Mouse (Mus musculus): Measurements from ENCODE around the gene Akap14. TPM values are rescaled to one million over a fixed set of nuclear protein-coding genes. Genes with fewer than 3 reads are reported as not detected.

The Akap14 gene
- polyA plus RNA-seq, 1 experiment from 2014 or later: 0.10 TPM

DNA sequence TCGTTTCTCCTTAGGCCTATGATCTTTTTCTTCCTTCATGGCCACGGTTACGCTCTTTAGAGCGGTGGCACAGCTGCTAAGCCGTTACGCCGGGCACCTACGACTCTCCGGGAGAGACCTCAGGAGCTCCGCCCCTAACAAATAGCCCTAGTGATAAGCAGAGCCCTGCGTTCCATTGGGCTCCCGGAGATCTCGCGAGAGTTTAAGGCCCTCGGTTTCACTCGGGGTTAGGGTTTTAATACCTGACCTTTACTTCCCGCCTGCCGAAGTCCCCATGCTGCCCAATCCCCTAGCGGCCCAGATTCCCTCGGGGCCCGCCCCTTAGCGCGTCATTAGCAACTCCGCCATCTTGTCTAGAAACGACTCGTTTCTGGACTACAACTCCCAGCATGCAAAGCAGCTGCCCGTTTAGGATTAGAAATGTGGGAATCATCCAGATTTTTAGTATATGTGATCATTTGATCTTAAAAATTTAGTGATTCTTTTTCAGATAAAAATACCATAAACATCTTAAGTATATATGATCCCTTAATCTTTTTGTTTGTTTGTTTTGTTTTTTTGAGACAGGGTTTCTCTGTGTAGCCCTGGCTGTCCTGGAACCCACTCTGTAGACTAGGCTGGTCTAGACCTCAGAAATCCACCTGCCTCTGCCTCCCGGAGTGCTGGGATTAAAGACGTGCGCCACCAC is 58.3 kb downstream of the Akap14 start, which contains the start of gene Upf3b:
Gene Upf3b (minus strand): TSS at position 130 of the 688 bp plus-strand sequence.
- peak; percentile 100 for ATAC-seq
- no peak for TF ChIP-seq CTCF (IDR thresholded peaks at IDR 0.05; ENCODE audit: low read depth)
- H3K9ac ChIP-seq (ENCODE audit: low read depth, low read length): peak within 1 kb of the TSS; percentile 45; the same call in 1 of the 2 replicates
- peak within 1 kb of the TSS; percentile 69 for H3K4me2 ChIP-seq (replicated peaks; ENCODE audit: low read depth)
- no peaks in the 10 kb centered on the region for H3K27me3 ChIP-seq (replicated peaks; ENCODE audit: control insufficient read depth, insufficient read depth, low read length)
- H3K27ac ChIP-seq (ENCODE audit: low read depth, low read length): peak within 1 kb of the TSS; percentile 77
- WGBS: 20% methylated on average over 30 of the region's 30 CpGs
- H3K9me3 ChIP-seq (ENCODE audit: control insufficient read depth): no peaks in the 10 kb centered on the region
- H3K36me3 ChIP-seq (ENCODE audit: control insufficient read depth, insufficient read depth): no peaks in the 10 kb centered on the region
- H3K4me3 ChIP-seq (ENCODE audit: low read depth, low read length): peak within 1 kb of the TSS; percentile 50
- no peaks in the 10 kb centered on the region for H3K4me1 ChIP-seq (replicated peaks; ENCODE audit: control insufficient read depth, insufficient read depth, low read length)

- Histone ChIP-seq H3K9me3 (ENCODE audit: control insufficient read depth) (no peaks in the 10 kb centered on the region), H3K27me3 (replicated peaks; ENCODE audit: control insufficient read depth, insufficient read depth, low read length) (no peaks in the 10 kb centered on the region), H3K9ac (ENCODE audit: low read depth, low read length) (peak overlapping the region; percentile 45; the same call in 1 of the 2 replicates), H3K4me1 (replicated peaks; ENCODE audit: control insufficient read depth, insufficient read depth, low read length) (no peaks in the 10 kb centered on the region), H3K4me2 (replicated peaks; ENCODE audit: low read depth) (peak overlapping the region; percentile 69), H3K36me3 (ENCODE audit: control insufficient read depth, insufficient read depth) (no peaks in the 10 kb centered on the region), H3K27ac (ENCODE audit: low read depth, low read length) (peak overlapping the region; percentile 77), H3K4me3 (ENCODE audit: low read depth, low read length) (peak overlapping the region; percentile 50)
- ATAC-seq: peak; percentile 78
- WGBS: 19% methylated on average over 27 of the region's 27 CpGs
- no peak for TF ChIP-seq CTCF (IDR thresholded peaks at IDR 0.05; ENCODE audit: low read depth)
These were observed 59.0 kb downstream of the Akap14 start for GRCm38 (mm10) chrX:37109526-37110192.

- H3K9ac ChIP-seq (ENCODE audit: low read depth, low read length): no peak overlapping the region
- no peaks in the 10 kb centered on the region for H3K9me3 ChIP-seq (ENCODE audit: control insufficient read depth)
- H3K27ac ChIP-seq (ENCODE audit: low read depth, low read length): no peak overlapping the region
- peaks cover 7% of the 10 kb centered on the region; the same call in 1 of the 2 replicates for H3K36me3 ChIP-seq (ENCODE audit: control insufficient read depth, insufficient read depth)
- ATAC-seq: no peak
- no peak overlapping the region for H3K4me2 ChIP-seq (replicated peaks; ENCODE audit: low read depth)
- peak; percentile 44 for TF ChIP-seq CTCF (IDR thresholded peaks at IDR 0.05; ENCODE audit: low read depth)
- no peaks in the 10 kb centered on the region for H3K4me1 ChIP-seq (replicated peaks; ENCODE audit: control insufficient read depth, insufficient read depth, low read length)
- WGBS: 70% methylated on average over 2 of the region's 2 CpGs
- no peaks in the 10 kb centered on the region for H3K27me3 ChIP-seq (replicated peaks; ENCODE audit: control insufficient read depth, insufficient read depth, low read length)
- no peak overlapping the region for H3K4me3 ChIP-seq (ENCODE audit: low read depth, low read length)
These were observed 64.8 kb downstream of the Akap14 start for GRCm38 (mm10) chrX:37103826-37104225.

Other genes starting within 250 kb of the Akap14 start
- gene Sept6, start 177.0 kb downstream of the Akap14 start, polyA plus RNA-seq (2015; fragmentation: Nextera tagmentation; extraction: Ambion mirVana): 5.7 and 6.6 TPM in 2 replicates
- gene Sowahd, start 120.0 kb downstream of the Akap14 start, polyA plus RNA-seq (2015; fragmentation: Nextera tagmentation; extraction: Ambion mirVana): not detected in 2 replicates
- gene Rpl39, start 83.4 kb downstream of the Akap14 start, polyA plus RNA-seq (2015; fragmentation: Nextera tagmentation; extraction: Ambion mirVana): 425 and 450 TPM in 2 replicates
- gene Upf3b, start 58.5 kb downstream of the Akap14 start, polyA plus RNA-seq (2015; fragmentation: Nextera tagmentation; extraction: Ambion mirVana): 9.6 and 11.4 TPM in 2 replicates
- gene Nkap, start 42.0 kb downstream of the Akap14 start, polyA plus RNA-seq (2015; fragmentation: Nextera tagmentation; extraction: Ambion mirVana): 9.1 and 11.6 TPM in 2 replicates
- 676 and 731 TPM in 2 replicates for gene Ndufa1, start 22.3 kb upstream of the Akap14 start, polyA plus RNA-seq (2015; fragmentation: Nextera tagmentation; extraction: Ambion mirVana)
- 6.1 and 7.1 TPM in 2 replicates for gene Rnf113a1, start 22.4 kb upstream of the Akap14 start, polyA plus RNA-seq (2015; fragmentation: Nextera tagmentation; extraction: Ambion mirVana)
- not detected in 2 replicates for gene Gm9, start 42.2 kb upstream of the Akap14 start, polyA plus RNA-seq (2015; fragmentation: Nextera tagmentation; extraction: Ambion mirVana)
- not detected in 2 replicates for gene Rhox1, start 53.4 kb upstream of the Akap14 start, polyA plus RNA-seq (2015; fragmentation: Nextera tagmentation; extraction: Ambion mirVana)
- not detected in 2 replicates for gene Rhox2a, start 76.1 kb upstream of the Akap14 start, polyA plus RNA-seq (2015; fragmentation: Nextera tagmentation; extraction: Ambion mirVana)
- gene Rhox3a, start 81.1 kb upstream of the Akap14 start, polyA plus RNA-seq (2015; fragmentation: Nextera tagmentation; extraction: Ambion mirVana): not detected in 2 replicates
- not detected in 2 replicates for gene Rhox4a, start 96.5 kb upstream of the Akap14 start, polyA plus RNA-seq (2015; fragmentation: Nextera tagmentation; extraction: Ambion mirVana)
- gene Rhox3a2, start 211.2 kb upstream of the Akap14 start, polyA plus RNA-seq (2015; fragmentation: Nextera tagmentation; extraction: Ambion mirVana): not detected in 2 replicates
- gene Rhox4a2, start 222.0 kb upstream of the Akap14 start, polyA plus RNA-seq (2015; fragmentation: Nextera tagmentation; extraction: Ambion mirVana): not detected in 2 replicates
- not detected in 2 replicates for gene Rhox2b, start 243.2 kb upstream of the Akap14 start, polyA plus RNA-seq (2015; fragmentation: Nextera tagmentation; extraction: Ambion mirVana)

Measured in intestine, postnatal 0 days (tissue).